Mouse (Mus musculus) brain, embryonic 14.5 days (tissue): ENCODE data around the gene Slc17a1.

Source experiments
- CTCF ChIP-seq: fragments of 200-500 bp; IDR thresholded peaks from 2 replicates; pipeline ENCODE4 v1.5.1; 2012; ENCODE audit warnings: inconsistent platforms, mild to moderate bottlenecking, moderate library complexity, borderline replicate concordance; ENCODE audit not compliant: insufficient read depth, insufficient read length; ENCODE audit errors: extremely low read depth
- POLR2A ChIP-seq: fragments of 200-500 bp; IDR thresholded peaks from 2 replicates; pipeline ENCODE4 v1.6.1; 2012; ENCODE audit warnings: mild to moderate bottlenecking, inconsistent platforms, borderline replicate concordance; ENCODE audit not compliant: poor library complexity, insufficient read depth, insufficient read length, severe bottlenecking; ENCODE audit errors: extremely low read depth

GRCm38 (mm10) chr13:23822213-23822612, 45.3 kb upstream of the Slc17a1 start:
- TF ChIP-seq POLR2A, result no peak
- no peak for TF ChIP-seq CTCF
